Mouse (Mus musculus): ENCODE measurements at regions not wholly inside any gene's neighbourhood (a gene's known extent, or its start where the extent isn't known, plus 50 kb on each side); places are given as distances from the start of the nearest gene placed in this dataset.

DNA sequence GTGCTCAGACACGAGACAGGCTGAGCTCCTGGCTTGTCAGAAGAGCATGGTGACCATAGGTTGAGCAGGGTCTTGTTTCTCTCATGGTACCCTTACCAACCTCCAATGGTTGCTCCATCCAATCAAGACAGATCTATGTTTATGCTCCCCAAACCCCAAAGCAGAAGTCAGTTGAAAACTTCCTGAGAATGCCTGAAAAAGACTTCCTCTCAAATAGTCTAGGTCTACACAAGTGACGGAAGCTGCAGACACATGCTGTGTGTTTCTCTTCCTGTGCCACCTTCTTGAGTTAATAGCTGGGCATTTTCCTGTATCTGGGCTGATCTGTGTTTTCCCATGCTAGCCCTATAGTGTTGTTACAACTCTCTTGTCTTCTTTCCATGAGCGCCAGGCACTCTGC, 274.2 kb downstream of the Cdh26 start:
- no peak for ATAC-seq (replicated peaks; ENCODE audit: low FRiP score, poor library complexity, severe bottlenecking)

DNA sequence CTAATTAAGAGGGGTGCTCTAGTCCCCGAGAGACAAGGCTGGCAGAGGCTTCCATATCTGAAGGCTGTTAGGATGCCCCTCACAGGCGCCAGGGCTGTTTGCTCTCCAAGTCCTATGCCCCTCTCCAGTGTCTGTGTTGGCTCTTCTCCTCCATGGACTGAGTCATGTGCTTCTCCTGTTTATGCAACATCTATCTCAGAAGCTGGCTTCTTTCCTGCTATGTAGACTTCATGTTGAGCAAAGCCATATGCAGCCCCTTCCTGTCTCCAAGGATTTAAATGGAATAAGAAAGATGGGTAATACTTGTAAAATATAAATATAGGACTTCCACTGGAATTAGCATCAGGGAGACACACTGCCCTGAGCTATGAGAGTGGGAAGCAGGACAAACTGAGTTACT, 278.3 kb downstream of the Cdh26 start:
- no peak for ATAC-seq (replicated peaks; ENCODE audit: low FRiP score, poor library complexity, severe bottlenecking)

DNA sequence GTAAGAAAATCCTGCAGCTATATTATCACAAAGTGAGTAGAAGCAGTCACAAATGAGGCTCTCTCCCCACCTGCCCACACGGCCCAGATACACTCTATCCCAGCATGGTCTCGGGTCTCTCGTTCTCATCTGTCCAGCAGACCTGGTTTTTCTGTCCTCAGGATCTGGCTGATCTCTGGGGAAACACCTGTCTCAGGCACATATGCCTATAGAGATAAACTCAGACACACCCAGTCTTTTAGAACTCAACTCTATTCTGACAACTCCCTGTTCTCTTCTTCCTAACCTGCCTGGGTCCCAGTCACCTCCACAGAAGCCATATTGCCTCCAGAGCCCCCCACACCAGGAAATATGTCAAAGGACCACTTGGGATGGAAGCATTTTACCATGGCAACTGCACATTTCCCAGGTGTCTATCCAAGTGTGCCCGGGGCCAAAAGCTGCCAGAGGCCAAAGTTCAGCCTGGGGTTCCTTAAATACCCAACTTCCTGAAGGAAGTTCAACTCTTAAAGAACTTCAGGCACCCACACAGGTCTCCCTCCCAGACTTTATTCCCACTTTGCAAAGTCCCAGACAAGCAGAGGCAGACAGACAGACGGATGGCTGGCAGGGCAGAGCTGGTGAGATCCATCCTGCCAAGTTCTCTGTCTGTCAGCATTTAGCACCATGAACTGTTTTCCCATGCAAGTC, 279.0 kb downstream of the Cdh26 start:
- ATAC-seq (replicated peaks; ENCODE audit: low FRiP score, poor library complexity, severe bottlenecking) = no peak

DNA sequence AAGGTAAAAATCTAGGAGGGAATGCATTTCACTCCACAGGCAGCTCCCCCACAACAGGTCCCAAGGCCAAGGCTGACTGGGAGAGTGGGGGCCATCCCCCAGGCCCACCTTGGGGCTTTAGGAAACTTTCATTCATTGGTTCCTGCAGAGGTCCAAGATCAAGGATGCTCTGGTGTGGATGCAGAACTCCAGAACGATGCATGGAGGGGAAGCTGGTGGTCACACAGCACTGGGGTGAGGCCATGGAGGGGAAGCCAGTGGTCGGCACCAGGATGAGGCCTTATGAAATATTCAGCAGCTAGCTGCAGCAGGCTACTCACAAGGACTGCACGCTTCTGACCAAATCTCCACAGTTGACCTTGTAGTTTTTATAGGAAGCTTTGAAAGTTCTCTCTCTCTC, 279.7 kb downstream of the Cdh26 start:
- no peak for ATAC-seq (replicated peaks; ENCODE audit: low FRiP score, poor library complexity, severe bottlenecking)

- ATAC-seq (replicated peaks; ENCODE audit: low FRiP score, poor library complexity, severe bottlenecking) = no peak
Observed at GRCm38 (mm10) chr2:178711587-178712080, 281.3 kb downstream of the Cdh26 start.

- no peak for ATAC-seq (replicated peaks; ENCODE audit: low FRiP score, poor library complexity, severe bottlenecking)
Observed at GRCm38 (mm10) chr2:178712391-178712892, 282.1 kb downstream of the Cdh26 start.

DNA sequence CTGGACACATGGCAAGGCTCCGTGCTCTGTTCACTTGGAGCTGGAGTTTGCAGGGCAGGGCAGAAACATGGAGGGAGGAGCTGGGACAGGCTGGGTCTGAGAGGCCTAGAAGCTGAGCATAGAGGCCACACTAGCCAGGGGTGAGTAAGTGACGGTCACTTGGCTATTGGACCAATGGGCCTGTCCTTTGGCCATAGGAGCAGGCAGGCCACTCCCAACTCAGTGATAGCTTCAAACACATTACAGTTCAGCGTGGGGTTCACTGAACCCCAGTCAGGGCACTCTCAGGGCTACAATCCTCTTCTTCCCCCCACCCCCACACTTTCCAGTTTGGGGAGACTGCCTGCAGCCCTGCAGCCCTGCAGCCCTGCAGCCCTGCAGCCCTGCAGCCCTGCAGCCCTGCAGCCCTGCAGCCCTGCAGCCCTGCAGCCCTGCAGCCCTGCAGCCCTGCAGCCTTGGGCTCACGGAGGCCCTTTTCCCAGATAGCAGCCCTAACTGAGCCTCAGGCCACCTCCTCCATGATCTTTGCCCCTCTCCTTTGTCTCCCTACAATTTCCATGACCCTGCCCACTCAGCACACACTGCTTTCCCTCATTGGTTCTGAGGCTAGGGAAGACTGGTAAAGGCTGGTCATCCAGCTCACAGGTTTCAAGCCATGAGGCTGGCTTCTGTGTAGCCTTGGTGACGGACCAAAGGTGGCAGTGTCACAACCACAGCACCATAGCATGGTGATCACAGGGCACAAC, 285.3 kb downstream of the Cdh26 start:
- ATAC-seq (replicated peaks; ENCODE audit: low FRiP score, poor library complexity, severe bottlenecking) = no peak

DNA sequence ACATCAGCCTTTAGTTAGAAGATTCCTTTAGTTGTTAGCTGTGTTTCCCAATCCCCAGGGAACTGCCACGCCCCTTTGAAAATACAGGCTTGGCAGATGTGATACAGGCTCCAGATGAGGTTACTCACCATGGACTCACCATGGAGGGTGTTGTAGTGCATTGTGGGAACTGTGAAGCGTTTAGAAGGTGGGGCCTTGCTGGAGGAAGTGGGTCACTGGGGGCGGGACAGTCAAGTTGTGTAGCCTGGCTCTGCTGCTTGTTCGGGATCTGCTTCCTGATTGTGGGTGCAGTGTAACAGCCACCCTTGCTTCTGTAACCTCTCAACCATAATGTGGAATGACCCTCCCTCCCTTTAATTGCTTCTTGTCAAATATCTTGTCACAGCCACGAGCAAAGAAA, 287.7 kb downstream of the Cdh26 start:
- no peak for ATAC-seq (replicated peaks; ENCODE audit: low FRiP score, poor library complexity, severe bottlenecking)

DNA sequence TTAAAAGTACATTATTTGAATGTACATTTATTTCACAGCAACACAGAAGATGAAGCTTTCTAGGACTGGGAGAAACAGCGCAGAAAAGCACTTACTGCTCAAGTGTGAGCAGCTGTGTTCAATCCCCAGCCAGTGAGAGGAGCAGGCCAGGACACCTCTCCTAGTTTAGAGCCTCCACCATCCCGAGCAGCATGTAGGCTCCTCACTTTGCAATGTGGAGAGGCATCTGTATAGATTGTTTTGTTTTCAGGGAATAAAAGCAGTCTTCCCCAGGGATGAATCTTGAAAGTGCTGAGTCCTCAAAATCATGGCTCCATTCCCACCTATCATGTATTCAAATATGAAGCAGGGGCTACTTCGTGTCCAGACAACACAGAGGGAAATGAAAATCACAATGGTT, 293.1 kb downstream of the Cdh26 start:
- ATAC-seq (replicated peaks; ENCODE audit: low FRiP score, poor library complexity, severe bottlenecking) = no peak

DNA sequence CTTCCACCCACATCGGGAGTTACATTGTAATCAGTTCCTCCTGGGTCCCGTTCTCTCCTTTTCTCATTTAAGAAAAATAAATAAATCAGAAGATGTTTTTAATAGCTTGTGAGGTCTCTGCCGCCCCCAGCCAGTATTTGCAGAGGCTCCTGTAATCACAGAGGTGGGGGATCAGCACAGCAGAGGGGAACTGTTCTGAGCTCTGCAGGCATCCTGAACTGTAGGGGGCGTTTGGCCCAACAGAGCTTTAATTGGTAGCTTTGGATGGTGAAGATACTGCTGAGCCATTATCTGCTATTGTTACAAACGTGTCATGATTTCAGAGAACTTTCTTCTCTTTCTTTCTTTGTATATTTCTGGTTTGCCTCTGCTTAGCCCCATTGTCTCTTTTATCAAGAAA, 293.9 kb downstream of the Cdh26 start:
- ATAC-seq (replicated peaks; ENCODE audit: low FRiP score, poor library complexity, severe bottlenecking) = no peak

GRCm38 (mm10) chr2:178727930-178728793, 297.8 kb downstream of the Cdh26 start:
- no peak for ATAC-seq (replicated peaks; ENCODE audit: low FRiP score, poor library complexity, severe bottlenecking)

- ATAC-seq (replicated peaks; ENCODE audit: low FRiP score, poor library complexity, severe bottlenecking) = no peak
Observed at GRCm38 (mm10) chr2:178728794-178729120, 298.4 kb downstream of the Cdh26 start.

- ATAC-seq (replicated peaks; ENCODE audit: low FRiP score, poor library complexity, severe bottlenecking) = no peak
Observed at GRCm38 (mm10) chr2:178735099-178735498, 304.8 kb downstream of the Cdh26 start.

- no peak for ATAC-seq (replicated peaks; ENCODE audit: low FRiP score, poor library complexity, severe bottlenecking)
Observed at GRCm38 (mm10) chr2:178744617-178745016, 314.3 kb downstream of the Cdh26 start.

- no peak for ATAC-seq (replicated peaks; ENCODE audit: low FRiP score, poor library complexity, severe bottlenecking)
Observed at GRCm38 (mm10) chr2:178745296-178746015, 315.1 kb downstream of the Cdh26 start.

GRCm38 (mm10) chr2:178751247-178751646, 320.9 kb downstream of the Cdh26 start:
- no peak for ATAC-seq (replicated peaks; ENCODE audit: low FRiP score, poor library complexity, severe bottlenecking)

GRCm38 (mm10) chr2:178758366-178758765, 328.0 kb downstream of the Cdh26 start:
- ATAC-seq (replicated peaks; ENCODE audit: low FRiP score, poor library complexity, severe bottlenecking) = no peak

DNA sequence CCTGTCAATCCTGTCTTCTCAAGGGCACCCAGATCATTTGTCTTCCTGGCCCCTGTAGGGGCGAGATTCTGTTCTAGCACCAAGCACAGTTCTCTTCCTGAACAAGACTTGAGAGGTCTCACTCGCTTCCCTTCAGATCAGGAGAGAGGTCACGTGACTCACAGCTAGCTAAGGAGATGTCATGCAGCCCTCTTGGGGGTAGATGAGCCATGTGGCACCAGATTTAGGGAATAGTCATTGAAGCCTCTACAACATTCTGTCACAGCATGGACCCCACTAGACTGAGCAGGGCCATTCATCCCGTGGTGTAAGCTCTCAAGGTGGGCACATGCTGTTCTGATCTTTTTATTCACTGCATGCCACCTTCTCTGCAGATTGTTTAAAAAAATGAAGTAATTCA, 338.2 kb downstream of the Cdh26 start:
- ATAC-seq (replicated peaks; ENCODE audit: low FRiP score, poor library complexity, severe bottlenecking) = no peak

GRCm38 (mm10) chr2:178769001-178769400, 338.7 kb downstream of the Cdh26 start:
- no peak for ATAC-seq (replicated peaks; ENCODE audit: low FRiP score, poor library complexity, severe bottlenecking)

GRCm38 (mm10) chr2:178771435-178771834, 341.1 kb downstream of the Cdh26 start:
- ATAC-seq (replicated peaks; ENCODE audit: low FRiP score, poor library complexity, severe bottlenecking) = no peak

Measured in erythroid progenitor cell, adult 5-6 weeks (primary cell).